Mouse (Mus musculus): Measurements from ENCODE around the gene Vps13d.
A peak's percentile ranks its signal among the peaks of the same experiment; 100 is the strongest.

The Vps13d gene

DNA sequence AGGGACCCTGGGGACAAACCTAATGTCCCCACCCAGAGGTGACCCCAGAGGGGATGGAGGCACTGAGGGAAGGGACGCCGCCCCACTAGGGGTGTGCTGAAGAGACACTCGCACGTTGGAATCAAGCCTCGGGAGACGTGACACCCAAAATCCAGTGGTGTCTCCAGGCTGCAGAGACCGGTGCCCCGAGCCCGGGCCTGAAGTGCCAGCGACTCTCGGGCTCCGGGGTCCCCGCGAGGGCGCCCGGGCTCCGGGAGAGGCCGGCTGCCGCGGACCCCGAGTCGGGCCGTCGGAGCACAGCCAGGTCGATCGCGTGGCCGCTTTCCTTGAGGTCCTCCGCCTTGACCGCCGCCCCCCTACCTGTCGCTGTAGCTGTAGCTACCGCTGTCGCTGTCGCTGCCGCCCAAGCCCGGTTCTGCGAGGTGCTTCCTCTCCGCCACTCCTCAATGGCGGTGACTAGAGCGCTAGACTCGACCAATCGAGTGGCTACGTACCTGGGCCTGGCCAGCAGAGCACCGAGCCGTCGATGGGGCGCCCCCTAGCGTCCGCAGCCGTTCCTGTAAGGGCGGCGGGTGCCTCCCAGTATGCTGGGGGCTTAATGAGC lies at the start of gene Vps13d:
Gene Vps13d, minus strand, starts transcription at position 447 of the 604 bp plus-strand sequence.
- peak; percentile 96 for DNase-seq

DNA sequence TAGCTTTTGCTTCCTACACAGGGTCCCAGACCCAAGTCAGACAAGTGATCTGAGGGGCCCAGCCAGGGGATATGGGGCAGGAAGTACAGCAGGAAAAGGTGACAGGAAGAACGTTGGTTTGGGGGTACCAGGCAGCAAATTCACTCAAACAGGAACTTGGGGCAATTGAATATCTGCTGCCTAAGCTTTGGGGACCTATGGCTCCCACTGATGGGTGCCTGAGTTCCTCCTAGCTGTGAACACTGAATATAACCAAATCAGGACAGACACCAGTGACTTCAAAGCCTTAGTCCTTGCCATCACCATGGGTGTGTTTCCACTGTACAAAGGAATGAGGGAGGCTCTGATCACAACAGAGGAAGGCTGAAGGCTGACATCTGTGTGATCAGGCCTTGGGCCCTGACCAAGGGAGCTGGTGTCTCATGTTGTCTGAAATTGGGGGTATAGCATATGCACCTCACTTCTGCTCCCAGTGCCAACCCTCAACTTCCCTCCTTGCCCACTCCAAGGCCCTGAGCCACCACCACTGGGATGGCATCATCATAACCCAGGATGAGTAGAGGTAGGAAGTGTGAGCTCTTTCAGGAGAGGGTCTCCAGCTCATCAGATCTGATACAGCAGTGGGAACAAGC lies 48.0 kb upstream of the Vps13d start:
- no peak for DNase-seq

DNA sequence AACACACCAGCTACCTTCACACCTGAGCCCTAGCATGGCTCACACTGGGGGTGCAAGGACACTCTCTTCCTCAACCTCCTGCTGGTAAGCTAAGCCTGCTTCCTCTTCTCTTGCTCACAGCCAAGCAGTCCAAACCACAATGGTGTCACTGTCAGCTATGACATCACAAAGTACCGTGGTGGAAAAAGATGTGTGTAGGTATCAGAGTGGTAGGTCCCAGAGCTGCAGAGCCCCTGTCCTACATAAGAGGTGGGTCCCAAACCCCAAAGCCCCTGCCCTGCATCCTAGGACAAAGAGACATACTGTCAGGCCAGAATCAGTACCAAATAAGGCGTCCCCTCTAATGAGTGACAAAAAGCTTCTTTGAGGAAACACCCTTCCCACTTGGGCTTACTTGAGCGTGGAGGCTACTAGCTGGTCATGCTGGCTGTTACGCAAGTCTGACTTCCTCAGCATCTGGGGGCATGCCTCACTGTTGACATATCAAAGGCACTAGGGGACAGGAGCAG lies 46.0 kb upstream of the Vps13d start:
- DNase-seq: peak; percentile 80

DNA sequence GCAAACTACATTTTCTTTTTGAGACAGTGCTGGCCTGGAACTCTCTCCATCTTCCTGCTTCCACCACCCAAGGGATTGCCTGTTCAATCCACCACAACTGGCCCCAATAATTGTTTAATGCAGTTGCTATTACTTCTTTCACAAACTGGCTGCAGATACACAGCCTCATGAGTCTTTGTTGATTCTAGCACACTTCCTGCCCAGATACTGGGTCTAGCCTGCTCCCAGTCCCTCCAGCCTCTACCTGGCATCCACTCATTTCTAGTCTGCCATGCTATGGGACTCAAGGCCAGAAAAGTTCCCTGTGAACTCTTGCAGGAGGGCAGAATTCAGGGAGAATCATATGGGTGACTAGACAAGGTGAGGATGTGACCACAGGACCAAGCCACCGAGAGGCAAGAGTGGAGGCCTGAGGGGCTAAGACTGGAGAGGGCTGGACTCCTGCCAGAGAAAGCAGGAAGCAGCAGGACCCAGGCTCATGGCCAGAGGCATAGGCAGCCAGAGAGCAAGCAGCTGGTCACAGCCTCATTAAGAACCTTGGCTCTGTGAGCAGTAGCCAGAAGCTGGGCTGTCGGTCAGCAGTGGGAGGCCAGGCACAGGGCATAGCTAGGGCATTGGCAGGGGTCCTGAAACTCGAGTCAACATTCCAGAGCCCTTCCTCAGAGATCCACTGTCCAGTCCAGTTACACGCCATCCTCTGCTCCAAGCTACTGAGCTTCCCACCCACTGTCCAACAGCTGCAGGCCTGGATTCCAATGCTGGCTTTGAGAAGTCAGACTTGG lies 44.4 kb upstream of the Vps13d start:
- DNase-seq: peak; percentile 75

DNA sequence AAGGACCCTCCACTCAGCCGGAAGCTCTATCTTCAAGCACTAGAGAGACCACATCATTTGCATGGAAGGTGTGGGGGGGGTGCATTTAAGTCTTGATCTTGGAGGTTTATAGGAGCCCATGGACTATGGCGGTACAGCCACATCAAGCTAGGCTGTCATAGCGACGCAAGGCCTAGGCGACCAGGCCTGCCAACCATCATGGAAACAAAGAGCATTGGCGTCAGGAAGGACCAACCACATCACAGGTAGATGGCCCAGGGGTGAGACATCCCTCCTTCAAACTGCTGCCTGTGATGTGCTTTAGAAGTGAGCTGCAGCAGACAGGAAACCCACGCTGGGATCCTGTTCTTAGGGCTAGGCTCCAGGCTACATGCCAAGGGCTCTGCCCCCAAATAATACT lies 41.2 kb upstream of the Vps13d start:
- no peak for DNase-seq

DNA sequence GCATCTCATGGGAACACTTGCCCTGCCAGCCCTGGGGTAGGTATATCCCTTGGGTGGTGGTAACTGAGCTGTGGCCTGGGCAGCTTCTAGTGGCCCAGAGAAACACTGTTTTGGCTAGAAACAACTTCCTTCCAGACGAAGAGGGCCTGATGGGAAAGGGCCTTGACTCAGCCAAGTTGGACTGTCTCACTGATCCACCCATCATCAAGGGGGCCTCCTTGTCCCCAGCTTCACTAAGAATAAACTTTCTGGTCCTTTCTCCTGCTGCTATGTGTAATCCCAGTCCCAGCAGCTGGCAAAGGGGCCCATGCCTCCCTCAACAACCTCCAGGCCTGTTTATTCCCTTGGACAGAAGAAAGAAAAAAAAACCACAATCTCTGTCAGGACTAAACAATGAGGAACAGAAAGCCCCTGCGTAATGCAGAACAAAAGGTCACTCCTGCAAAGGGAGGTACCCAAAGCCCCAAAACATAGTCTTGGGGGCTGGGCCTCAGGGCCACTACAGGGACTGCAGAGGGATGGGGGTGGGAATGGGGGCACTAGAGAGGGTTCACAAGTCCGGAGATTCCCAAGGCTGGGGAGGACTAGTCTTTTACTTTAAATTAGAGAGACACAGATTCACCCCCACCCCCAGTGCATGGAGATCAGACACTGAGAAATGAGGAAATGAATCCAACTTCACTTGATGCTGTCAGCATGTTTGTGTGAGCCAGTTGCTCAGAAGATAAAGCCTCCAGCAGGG lies 38.9 kb upstream of the Vps13d start:
- DNase-seq: peak; percentile 56

DNA sequence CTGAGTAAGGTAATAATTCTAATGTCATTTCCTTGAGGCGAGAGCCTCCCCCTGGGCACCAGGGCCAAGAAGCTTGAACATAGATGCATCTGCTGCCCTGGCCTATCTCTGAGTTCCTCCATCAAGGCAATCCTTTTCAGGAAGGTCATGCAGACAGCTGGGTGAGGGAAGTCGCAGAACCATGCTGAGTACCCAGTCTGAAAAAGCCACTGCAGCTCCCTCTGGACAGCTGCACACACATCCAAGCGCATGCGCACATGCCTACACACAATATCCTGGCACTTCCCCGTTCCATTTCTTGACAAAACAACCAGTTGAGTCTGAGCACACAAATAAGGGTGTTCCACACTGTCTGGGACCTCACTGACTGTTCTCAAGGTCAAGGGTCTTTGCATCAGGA lies 36.9 kb upstream of the Vps13d start:
- no peak for DNase-seq

DNA sequence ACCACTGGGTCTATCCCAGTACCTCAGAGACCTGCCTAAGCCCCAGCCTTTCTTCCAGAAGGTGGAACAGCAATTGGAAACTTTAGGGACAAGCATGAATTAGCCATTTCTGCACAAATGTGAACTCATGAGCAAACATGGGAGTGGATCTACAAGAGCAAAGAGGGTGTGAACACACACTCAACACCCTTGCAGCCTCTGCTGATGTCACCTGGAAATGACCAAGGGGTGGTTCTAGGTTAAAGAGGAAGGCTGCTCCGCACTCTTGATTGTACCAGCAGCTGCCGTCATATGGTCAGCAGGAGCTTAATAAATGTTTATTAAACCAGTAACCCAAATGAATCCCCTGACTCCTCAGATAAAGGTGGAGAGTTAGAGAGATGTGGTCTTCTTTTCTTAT lies 35.8 kb upstream of the Vps13d start:
- DNase-seq: peak; percentile 21

DNA sequence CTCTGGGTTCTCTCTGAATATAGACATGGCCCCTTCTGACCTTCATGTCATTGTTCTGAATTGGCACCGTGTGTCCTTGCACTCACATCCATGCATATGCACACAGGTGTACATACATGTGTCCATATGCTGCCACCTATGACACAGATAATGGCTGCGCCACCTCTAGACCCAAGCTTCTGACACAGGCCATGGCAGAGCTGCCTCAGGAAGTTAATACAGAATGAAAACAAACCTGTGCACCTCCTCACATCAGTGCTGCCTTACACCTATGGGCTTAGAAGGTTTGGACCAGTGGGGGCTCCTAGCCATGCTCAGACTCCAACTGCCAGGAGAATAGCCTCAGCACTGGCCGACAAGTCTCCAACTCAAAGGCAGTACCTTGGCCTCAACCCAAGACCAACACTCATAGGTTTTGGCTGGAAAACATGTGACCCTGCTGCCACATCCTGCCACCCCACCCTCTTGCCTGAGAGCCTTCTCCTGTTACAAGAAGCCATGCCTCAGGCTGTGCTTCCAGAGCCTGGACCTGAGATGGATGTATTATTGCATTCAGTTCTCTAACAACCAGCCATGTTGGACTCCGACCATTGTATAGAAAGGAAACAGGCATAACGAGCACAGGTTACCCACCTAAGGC lies 34.8 kb upstream of the Vps13d start:
- DNase-seq: peak; percentile 85

DNA sequence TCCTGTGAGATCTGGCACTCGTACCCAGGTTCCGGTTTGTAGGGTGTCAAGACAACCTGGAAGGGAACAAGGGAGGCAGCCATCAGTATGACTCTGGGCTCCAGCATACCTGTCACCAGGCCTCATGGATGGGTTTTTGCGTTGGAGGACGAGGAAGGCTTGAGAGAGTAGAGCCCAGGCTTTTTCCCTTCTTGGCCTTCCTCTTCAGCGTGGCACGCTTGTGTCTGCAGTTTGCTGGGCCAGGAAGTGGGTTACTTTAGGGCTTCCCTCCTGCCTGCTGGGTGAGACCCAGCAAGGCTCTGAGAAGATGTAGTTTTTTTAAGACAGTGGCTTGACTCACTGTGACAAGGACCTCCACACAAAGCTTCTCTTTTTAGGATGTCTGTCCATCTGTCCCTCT lies 34.2 kb upstream of the Vps13d start:
- DNase-seq: no peak

DNA sequence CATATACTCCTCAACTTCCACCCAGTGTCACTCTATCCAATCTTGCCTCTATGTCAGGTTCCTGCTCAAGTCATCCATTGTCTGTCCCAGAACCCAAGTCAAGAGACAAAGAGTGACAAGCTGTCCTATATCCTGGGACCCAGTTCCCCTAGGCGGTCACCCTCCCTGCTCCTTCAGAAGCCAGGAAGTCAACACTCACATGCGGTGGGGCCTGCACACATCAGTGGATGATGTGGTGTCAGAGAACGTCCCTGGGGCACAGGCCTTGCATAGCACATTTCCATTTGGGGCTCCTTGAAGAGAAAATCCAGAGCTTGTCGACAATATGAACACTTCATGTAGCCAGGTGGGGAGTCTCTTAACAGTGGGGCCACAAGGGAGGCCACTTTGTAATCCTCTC lies 29.8 kb upstream of the Vps13d start:
- DNase-seq: no peak

DNA sequence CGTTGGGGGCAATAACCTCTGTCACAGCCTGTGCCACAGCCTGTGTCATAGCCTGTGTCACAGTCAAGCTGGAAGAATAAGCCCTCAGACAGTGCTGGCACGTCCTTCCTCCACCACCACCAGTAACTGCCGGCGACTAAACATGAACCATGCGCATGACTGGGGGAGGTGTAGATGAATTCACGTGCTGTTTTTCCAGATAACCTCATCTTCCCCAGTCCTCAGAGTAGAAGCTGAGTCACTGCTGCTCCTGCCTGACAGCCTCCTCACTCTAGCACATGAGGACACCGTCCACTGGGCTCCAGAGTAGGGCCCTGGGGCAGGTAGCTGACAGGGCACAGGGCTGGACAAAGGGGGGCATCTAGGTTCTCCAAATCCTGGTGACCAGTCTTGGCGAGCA lies 27.3 kb upstream of the Vps13d start:
- no peak for DNase-seq

DNA sequence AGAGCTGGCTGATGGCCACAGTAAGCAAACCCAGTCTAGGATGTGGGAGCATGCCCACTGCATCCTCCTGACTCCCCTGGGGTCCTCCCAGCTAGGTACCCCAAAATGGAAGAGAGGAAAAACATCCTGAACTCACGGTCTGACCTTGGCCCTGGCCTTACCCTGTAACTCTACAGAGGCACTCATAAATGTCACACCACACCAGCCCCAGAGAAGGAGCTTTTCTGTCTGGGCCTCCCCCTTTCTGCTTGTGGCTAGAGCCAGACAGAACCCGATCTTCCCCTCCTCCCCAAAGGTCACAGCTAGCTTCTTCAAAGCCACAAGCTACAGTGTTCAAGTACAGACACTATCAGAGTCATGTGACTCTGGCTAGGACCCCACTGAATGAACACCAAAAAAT lies 26.6 kb upstream of the Vps13d start:
- no peak for DNase-seq

DNA sequence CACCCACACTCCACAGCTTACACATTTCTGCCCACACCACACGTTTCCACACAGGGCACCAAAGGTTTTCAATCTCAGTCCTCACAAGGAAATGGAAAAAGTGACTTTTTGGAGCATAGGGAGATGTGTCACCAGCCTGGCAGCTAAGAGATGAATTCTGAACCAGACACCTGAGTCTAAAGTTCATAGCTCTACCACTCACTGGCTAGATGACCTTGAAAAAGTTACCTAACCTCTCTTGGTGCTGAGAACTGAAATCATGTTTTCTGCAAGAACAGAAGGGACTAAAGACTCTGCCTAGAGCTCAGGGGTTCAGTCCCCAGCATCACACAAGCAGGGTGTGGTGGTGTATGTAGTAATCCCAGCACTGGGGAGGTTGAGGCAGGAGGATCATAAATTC lies 25.2 kb upstream of the Vps13d start:
- no peak for DNase-seq

DNA sequence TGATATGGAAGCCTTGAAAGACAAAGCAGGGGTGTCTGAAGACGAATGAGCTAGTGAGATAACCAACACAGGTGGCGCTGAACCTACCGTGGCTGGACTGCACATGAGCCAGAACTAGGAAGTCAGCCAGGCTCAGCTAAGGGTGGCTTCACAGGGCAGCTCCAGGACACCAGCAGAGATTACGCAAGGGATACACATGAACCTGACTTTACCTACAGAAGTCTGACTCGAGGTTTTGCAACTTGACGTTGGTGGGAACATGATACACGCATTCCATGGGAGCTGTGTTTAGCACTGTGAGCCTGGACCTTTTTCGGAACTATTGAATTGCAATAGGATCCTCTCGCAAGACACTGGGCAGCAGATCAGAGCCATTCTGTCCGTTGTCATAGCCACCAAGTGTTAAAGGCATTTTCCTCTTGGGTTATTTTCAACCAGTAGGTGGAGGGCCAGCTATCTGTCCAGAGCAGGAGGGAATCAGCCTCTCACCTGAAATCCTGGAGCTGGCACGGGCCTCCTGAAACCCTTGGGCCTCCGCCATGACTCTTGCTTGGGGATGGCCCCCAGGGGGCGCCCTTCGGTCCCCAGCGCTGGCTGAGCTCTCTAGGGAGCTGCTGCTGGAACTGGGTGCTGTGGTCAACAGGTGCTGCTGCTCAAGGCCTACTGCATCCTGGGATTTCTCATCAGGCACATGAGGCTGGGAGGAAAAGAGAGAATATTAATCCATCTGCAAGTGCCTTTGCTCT lies 24.6 kb upstream of the Vps13d start:
- DNase-seq: peak; percentile 66

DNA sequence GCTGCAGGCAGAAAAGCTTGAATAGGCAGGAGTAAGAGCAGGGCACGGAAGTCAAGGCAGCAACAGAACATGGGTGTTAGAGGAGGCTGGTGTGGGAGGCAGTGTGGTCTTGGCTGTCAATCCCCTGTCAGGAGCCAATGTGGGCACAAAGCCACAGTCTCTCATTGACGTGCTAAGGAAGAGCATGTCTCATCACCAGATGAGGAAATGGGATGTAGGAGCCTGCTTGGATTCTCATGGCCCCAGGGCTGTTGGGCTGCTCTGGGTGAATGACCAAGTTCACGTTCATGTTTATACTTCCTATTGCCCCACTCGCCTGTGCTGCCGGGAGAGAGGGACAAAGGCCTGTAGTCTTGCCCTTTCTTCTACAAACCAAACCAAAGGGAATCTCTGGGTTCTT lies 23.0 kb upstream of the Vps13d start:
- DNase-seq: no peak

DNA sequence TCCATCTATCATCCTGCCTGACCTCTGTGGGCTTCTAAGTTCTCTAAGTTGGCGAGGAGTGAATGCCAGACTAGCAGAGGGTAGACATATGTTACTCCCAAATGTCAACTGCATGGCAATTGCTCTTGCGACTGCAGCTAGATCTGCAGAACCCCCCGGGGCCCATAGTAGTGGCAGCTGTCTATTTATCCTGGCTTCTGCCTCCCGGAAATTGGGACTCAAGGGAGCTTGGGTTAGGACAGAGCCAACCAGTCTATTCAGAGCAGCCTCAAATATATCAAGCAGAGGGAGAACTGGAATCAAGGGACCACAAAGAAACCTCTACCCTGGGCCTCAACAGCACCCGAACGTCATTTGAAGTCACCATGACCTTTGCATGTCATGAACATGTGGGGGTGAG lies 22.2 kb upstream of the Vps13d start:
- DNase-seq: no peak

DNA sequence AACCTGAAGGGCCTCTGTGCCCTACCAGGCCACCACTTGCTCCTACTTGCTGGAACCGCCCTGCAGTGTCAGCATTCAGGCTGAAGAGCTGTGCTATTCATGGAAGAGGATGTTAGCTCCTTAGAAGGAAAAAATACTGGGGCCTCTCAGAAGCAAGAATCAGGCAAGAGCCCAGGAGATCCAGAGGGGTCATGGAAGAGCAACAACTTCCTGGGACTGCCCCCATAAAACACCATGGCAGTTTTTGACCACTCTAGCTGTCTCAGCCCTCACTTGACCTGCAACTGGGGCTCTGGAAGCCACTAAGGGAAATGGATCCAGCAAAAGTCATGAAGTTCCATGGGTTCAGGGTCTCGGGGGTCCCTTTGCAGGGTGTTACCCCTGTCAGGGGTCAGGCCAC lies 20.6 kb upstream of the Vps13d start:
- DNase-seq: no peak

DNA sequence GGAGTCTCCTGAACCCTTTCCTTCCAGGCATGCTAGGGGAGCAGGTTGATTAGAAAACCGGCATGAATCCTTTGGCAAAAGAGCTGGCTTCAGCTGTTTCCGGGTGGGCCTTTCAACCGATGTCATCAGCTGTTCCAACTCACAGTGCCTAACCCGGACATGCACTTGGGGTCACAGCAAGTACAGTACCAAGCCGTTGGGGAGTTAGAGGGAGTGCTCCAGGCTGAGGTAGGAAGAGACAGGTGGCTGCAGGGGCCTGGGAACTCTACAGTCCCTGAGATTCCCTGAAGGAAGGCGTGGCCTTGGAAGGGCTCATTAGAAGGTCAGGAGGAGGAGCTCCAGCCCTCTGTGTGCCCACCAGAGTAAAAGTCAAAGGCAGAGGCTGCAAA lies 20.0 kb upstream of the Vps13d start:
- DNase-seq: no peak

DNA sequence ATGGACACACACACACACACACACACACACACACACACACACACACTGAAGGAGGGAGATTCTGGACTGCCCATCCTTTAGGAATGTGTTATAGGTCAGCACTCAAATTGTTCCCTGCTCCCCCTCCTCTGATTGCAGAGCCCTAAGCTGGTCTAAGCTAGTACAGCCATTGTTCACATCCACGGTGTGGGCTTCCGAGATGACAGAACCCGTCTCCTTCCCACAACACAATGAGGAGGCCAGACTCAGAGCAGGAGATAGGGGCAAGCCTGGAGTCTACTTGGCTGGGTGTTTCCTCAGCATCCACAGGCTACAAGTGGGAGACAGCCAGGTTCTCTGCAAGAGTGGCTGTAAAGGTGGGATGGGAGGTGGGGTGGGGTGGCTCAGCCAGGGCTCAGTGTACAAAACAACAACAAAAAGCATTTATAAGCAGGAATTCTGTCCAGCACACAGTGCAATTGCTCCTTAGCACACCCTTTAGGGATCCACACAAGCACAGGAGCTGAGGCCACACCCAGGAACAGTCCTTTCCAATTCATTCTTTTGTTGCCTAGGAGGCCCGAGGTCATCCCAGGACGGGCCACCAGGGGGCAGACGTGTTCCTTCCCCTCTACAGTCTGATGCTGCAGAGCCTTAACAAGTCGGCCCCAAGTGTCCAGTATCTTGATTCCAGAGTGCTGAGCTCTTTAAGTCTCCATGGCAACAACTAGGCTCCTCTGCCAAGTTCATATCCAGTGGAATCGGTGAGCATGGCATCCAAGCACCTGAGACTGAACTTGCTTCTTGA lies 19.4 kb upstream of the Vps13d start:
- peak; percentile 96 for DNase-seq

DNA sequence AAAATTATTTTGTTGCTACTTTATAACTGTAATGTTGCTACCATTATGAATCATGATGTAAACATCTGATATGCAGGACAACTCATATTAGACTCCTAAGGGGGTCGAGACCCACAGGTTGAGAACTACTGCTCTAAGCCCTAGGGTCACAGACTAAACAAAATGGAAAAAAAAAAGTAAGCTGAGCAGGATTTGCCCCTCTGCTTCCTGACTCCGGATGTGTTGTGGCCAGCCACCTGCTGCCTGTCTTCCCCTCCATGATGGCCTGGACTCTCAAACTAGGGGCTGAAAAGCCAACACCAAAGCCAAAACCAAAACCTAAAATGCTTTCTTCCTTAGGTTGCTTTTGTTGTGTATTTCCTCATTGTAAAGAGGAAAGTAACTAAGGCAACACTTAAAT lies 16.3 kb upstream of the Vps13d start:
- no peak for DNase-seq

All from lung, postnatal 36 days (tissue).